8 mouse cellular contexts compared by ENCODE assay signal in the genomic region with DNA sequence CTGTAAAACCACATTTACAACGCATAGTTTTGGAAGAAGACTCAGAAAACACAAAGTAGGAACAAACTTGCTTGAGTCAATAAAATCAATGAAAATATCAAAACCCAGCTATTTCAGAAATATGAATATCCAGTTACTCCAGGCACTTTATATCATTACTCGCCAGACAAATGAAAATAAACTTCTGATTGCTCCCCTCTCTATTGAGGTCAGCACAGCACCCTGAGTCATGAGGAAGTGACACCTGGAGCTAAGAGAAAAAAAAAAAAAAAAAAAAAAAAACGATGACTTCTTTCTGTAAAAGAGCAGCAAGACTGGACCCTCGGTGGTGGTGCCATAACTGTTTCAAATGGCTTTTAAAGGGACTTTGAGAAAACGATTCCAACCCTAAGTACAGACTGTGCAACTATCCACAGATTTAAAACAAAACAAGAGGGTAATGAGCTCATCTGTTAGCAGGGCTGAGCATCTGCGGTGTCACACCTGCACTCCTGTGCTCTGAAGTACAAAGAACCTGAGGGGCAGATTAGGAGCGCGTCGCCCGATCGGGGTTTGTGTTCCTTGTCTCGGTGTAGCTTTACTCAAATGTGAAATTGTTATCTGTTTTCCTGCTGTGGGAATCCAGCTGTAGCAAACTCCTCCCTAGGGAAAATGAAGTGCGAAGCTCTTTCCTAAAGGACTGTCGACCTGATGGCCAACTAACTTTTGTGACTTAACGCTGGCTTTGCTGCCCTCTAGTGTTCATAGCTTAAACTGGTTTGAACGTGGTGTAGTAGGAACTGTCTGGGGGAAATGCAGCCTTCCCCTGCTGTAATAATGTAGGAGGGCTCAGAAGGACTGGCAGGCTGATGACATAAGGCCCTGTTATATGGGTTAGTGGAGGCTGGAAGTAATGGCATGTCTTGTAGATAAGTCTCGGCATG.
A peak's percentile ranks its signal among the peaks of the same experiment; 100 is the strongest.
DNase-seq lines count a peak whose midpoint lies in the region; ATAC-seq and TF ChIP-seq lines count a peak whose summit lies in the region.

No protein-coding gene starts in this region.

- ATAC-seq in cerebellum, adult (ENCODE audit: insufficient number of reproducible peaks, low FRiP score, low TSS enrichment), result peak; percentile 57; the same call in 1 of the 2 replicates
- peak; percentile 85 for ATAC-seq in forebrain, embryonic 16.5 days
- peak; percentile 82 for ATAC-seq in hindbrain, postnatal 0 days

- peak; percentile 89 for TF ChIP-seq CTCF in hindbrain, postnatal 0 days (IDR thresholded peaks at IDR 0.05; ENCODE audit: low read depth)

- H3K4me3 ChIP-seq in forebrain, embryonic 16.5 days (replicated peaks; ENCODE audit: low read length), result no peak overlapping the region
- no peak overlapping the region for H3K4me3 ChIP-seq in hindbrain, postnatal 0 days (ENCODE audit: low read length)

- WGBS in forebrain, embryonic 16.5 days, result 28% methylated on average over 17 of the region's 17 CpGs
- 25% methylated on average over 17 of the region's 17 CpGs for WGBS in hindbrain, postnatal 0 days

- no peaks in the 10 kb centered on the region for H3K4me1 ChIP-seq in forebrain, embryonic 16.5 days (replicated peaks; ENCODE audit: control insufficient read depth, insufficient read depth, low read length)
- H3K4me1 ChIP-seq in hindbrain, postnatal 0 days (ENCODE audit: insufficient read depth, low read length), result peaks cover 4% of the 10 kb centered on the region

- no peak for DNase-seq in cerebellum, adult 11-12 months
- peak; percentile 76 for DNase-seq in c-Kit-positive CD71-positive TER-119-positive erythroid progenitor cells, embryonic 14.5 days (ENCODE audit: low spot score)
- peak; percentile 93 for DNase-seq in hindbrain, postnatal 0 days (ENCODE audit: low spot score)
- peak; percentile 58 to 69 for DNase-seq in left cerebral cortex, adult 18-20 months (ENCODE audit: low spot score in 2 of 2)
- peak; percentile 76 for DNase-seq in lung, postnatal 36 days
- peak; percentile 48 for DNase-seq in right cerebral cortex, postnatal 14 days

- no peak overlapping the region for H3K27ac ChIP-seq in forebrain, embryonic 16.5 days (ENCODE audit: low read length)
- no peak overlapping the region for H3K27ac ChIP-seq in hindbrain, postnatal 0 days

- H3K4me2 ChIP-seq in forebrain, embryonic 16.5 days (ENCODE audit: low read length), result 0 out of 2 replicates have a peak overlapping the region, but pooled peaks have one; percentile 15
- H3K4me2 ChIP-seq in hindbrain, postnatal 0 days (ENCODE audit: low read depth, low read length), result peak overlapping the region; percentile 46

- H3K9me3 ChIP-seq in forebrain, embryonic 16.5 days (ENCODE audit: control insufficient read depth, low read length), result no peaks in the 10 kb centered on the region
- no peaks in the 10 kb centered on the region for H3K9me3 ChIP-seq in hindbrain, postnatal 0 days (ENCODE audit: low read length)

- no peaks in the 10 kb centered on the region for H3K27me3 ChIP-seq in forebrain, embryonic 16.5 days (replicated peaks; ENCODE audit: control insufficient read depth, insufficient read depth, low read length)
- no peaks in the 10 kb centered on the region for H3K27me3 ChIP-seq in hindbrain, postnatal 0 days (ENCODE audit: insufficient read depth, low read length)

- no peak overlapping the region for H3K9ac ChIP-seq in forebrain, embryonic 16.5 days (replicated peaks; ENCODE audit: low read depth, low read length)
- H3K9ac ChIP-seq in hindbrain, postnatal 0 days (replicated peaks; ENCODE audit: low read length), result no peak overlapping the region

- H3K36me3 ChIP-seq in forebrain, embryonic 16.5 days (ENCODE audit: control insufficient read depth, insufficient read depth), result no peaks in the 10 kb centered on the region
- no peaks in the 10 kb centered on the region for H3K36me3 ChIP-seq in hindbrain, postnatal 0 days (ENCODE audit: insufficient read depth, low read length)
